Mouse (Mus musculus) hindbrain, embryonic 14.5 days (tissue): ENCODE data around the gene 2010109A12Rik. TPM values are rescaled to one million over a fixed set of nuclear protein-coding genes. Genes with fewer than 3 reads are reported as not detected.

Experiments
- ATAC-seq: fragments of 200-750 bp; cut with Nextera tagmentation; 2 replicates; pipeline ENCODE4 v1.8.0; 2017; ENCODE audit warnings: moderate number of reproducible peaks, mild to moderate bottlenecking, moderate TSS enrichment, moderate library complexity; ENCODE audit not compliant: low FRiP score
- DNase-seq: peaks from one replicate; pipeline ENCODE4 v3.0.0-alpha.2; 2015; ENCODE audit warnings: low spot score
- H3K27ac ChIP-seq: fragments of 300-500 bp; sonication (generic); 2 replicates; pipeline ENCODE4 v1.5.1; 2014; ENCODE audit warnings: mild to moderate bottlenecking, moderate library complexity
- H3K27me3 ChIP-seq: fragments of 300-500 bp; sonication (generic); 2 replicates; pipeline ENCODE4 v1.6.1; 2014; ENCODE audit warnings: mild to moderate bottlenecking, low read length, mixed read lengths; ENCODE audit not compliant: control insufficient read depth, insufficient read depth
- H3K36me3 ChIP-seq: fragments of 300-500 bp; sonication (generic); replicated peaks from 2 replicates; pipeline ENCODE4 v1.6.1; 2014; ENCODE audit not compliant: control insufficient read depth, insufficient read depth
- H3K4me1 ChIP-seq: fragments of 300-500 bp; sonication (generic); replicated peaks from 2 replicates; pipeline ENCODE4 v1.6.1; 2014; ENCODE audit warnings: antibody characterized with exemption, low read length, mixed read lengths; ENCODE audit not compliant: control insufficient read depth, insufficient read depth
- H3K4me2 ChIP-seq: fragments of 300-500 bp; sonication (generic); replicated peaks from 2 replicates; pipeline ENCODE4 v1.6.1; 2014; ENCODE audit warnings: mild to moderate bottlenecking, moderate library complexity
- H3K4me3 ChIP-seq: fragments of 300-500 bp; sonication (generic); replicated peaks from 2 replicates; pipeline ENCODE4 v1.5.1; 2014; ENCODE audit warnings: mild to moderate bottlenecking, low read length
- H3K9ac ChIP-seq: fragments of 300-500 bp; sonication (generic); 2 replicates; pipeline ENCODE4 v1.6.1; 2014
- H3K9me3 ChIP-seq: fragments of 300-500 bp; sonication (generic); 2 replicates; pipeline ENCODE4 v1.6.1; 2016; ENCODE audit warnings: low read length; ENCODE audit not compliant: control insufficient read depth
- WGBS: fragments of 180-500 bp; shearing (Covaris S2); extraction: QIAGEN DNeasy Blood & Tissue Kit; methylation state at CpG from one replicate; pipeline ENCODE4 v1.1.7; 2014; 5-methylcytosine and 5-hydroxymethylcytosine counted together
- polyA plus RNA-seq: library from polyadenylated mRNA; unstranded; fragments of >200 nt; fragmentation: Nextera tagmentation; extraction: Ambion mirVana; gene quantifications from 2 replicates; pipeline ENCODE4 v1.2.1, GENCODE M21; 2014

Gene 2010109A12Rik
- 0.94 and 1.2 TPM in 2 replicates for polyA plus RNA-seq

- H3K4me3 ChIP-seq: peak within 1 kb of the TSS; percentile 95
- H3K27me3 ChIP-seq: no peaks in the 10 kb centered on the region
- DNase-seq (peak; percentile 95), ATAC-seq (peak; percentile 96)
- H3K4me1 ChIP-seq: peaks cover 17% of the 10 kb centered on the region
- H3K9ac ChIP-seq: peak within 1 kb of the TSS; percentile 95
- WGBS: under 1% methylated on average over 79 of the region's 79 CpGs
- H3K9me3 ChIP-seq: no peaks in the 10 kb centered on the region
- H3K4me2 ChIP-seq: peak within 1 kb of the TSS; percentile 90
- H3K27ac ChIP-seq: peak within 1 kb of the TSS; percentile 86
- peaks cover 8% of the 10 kb centered on the region; the same call in 1 of the 2 replicates for H3K36me3 ChIP-seq
Observed at GRCm38 (mm10) chr5:93206109-93207005, at the start of gene 2010109A12Rik, which contains the start of gene Ccni. Gene 2010109A12Rik (plus strand): TSS chr5:93206518. Gene Ccni (minus strand): TSS chr5:93206495.

- no peak overlapping the region for H3K4me2 ChIP-seq
- H3K9me3 ChIP-seq: no peaks in the 10 kb centered on the region
- ATAC-seq: no peak
- no peak overlapping the region for H3K9ac ChIP-seq
- 80% methylated on average over 3 of the region's 3 CpGs for WGBS
- peaks cover 65% of the 10 kb centered on the region for H3K36me3 ChIP-seq
- H3K4me3 ChIP-seq: no peak overlapping the region
- DNase-seq: peak; percentile 76
- no peaks in the 10 kb centered on the region for H3K27me3 ChIP-seq
- H3K4me1 ChIP-seq: no peaks in the 10 kb centered on the region
- H3K27ac ChIP-seq: no peak overlapping the region
Observed at GRCm38 (mm10) chr5:93163541-93163940, 42.8 kb upstream of the 2010109A12Rik start.

- H3K9ac ChIP-seq: no peak overlapping the region
- no peak overlapping the region for H3K4me2 ChIP-seq
- ATAC-seq (no peak), DNase-seq (no peak)
- no peaks in the 10 kb centered on the region for H3K27me3 ChIP-seq
- H3K4me1 ChIP-seq: no peaks in the 10 kb centered on the region
- H3K9me3 ChIP-seq: no peaks in the 10 kb centered on the region
- 91% methylated on average over 11 of the region's 11 CpGs for WGBS
- peaks cover 65% of the 10 kb centered on the region for H3K36me3 ChIP-seq
- H3K27ac ChIP-seq: no peak overlapping the region
- no peak overlapping the region for H3K4me3 ChIP-seq
Observed at GRCm38 (mm10) chr5:93167919-93168516, 38.3 kb upstream of the 2010109A12Rik start.

GRCm38 (mm10) chr5:93168654-93169053 lies 37.7 kb upstream of the 2010109A12Rik start:
- Histone ChIP-seq H3K4me1 (no peaks in the 10 kb centered on the region), H3K27ac (no peak overlapping the region), H3K36me3 (peaks cover 70% of the 10 kb centered on the region), H3K27me3 (no peaks in the 10 kb centered on the region), H3K4me3 (no peak overlapping the region), H3K9ac (no peak overlapping the region), H3K4me2 (no peak overlapping the region), H3K9me3 (no peaks in the 10 kb centered on the region)
- ATAC-seq: no peak
- 96% methylated on average over 6 of the region's 6 CpGs for WGBS
- DNase-seq: no peak

GRCm38 (mm10) chr5:93171420-93171819 lies 34.9 kb upstream of the 2010109A12Rik start:
- no peak for DNase-seq
- H3K4me3 ChIP-seq: no peak overlapping the region
- no peaks in the 10 kb centered on the region for H3K4me1 ChIP-seq
- no peaks in the 10 kb centered on the region for H3K27me3 ChIP-seq
- H3K9ac ChIP-seq: no peak overlapping the region
- 96% methylated on average over 15 of the region's 15 CpGs for WGBS
- no peaks in the 10 kb centered on the region for H3K9me3 ChIP-seq
- peaks cover 65% of the 10 kb centered on the region for H3K36me3 ChIP-seq
- no peak overlapping the region for H3K27ac ChIP-seq
- H3K4me2 ChIP-seq: no peak overlapping the region
- ATAC-seq: no peak

- ATAC-seq (no peak), DNase-seq (no peak)
- Histone ChIP-seq H3K9me3 (no peaks in the 10 kb centered on the region), H3K27me3 (no peaks in the 10 kb centered on the region), H3K4me2 (no peak overlapping the region), H3K27ac (no peak overlapping the region), H3K4me1 (no peaks in the 10 kb centered on the region), H3K9ac (no peak overlapping the region), H3K4me3 (no peak overlapping the region), H3K36me3 (peaks cover 65% of the 10 kb centered on the region)
- 81% methylated on average over 6 of the region's 6 CpGs for WGBS
Observed at GRCm38 (mm10) chr5:93172536-93172935, 33.8 kb upstream of the 2010109A12Rik start.

- Histone ChIP-seq H3K4me1 (no peaks in the 10 kb centered on the region), H3K27me3 (no peaks in the 10 kb centered on the region), H3K36me3 (peaks cover 68% of the 10 kb centered on the region)
Observed at GRCm38 (mm10) chr5:93174675-93175074, 31.6 kb upstream of the 2010109A12Rik start.

GRCm38 (mm10) chr5:93178616-93179015 lies 27.7 kb upstream of the 2010109A12Rik start:
- WGBS: 92% methylated on average over 6 of the region's 6 CpGs
- peaks cover 70% of the 10 kb centered on the region for H3K36me3 ChIP-seq
- ATAC-seq: no peak

More at GRCm38 (mm10) chr5:93174675-93175074, 31.6 kb upstream of the 2010109A12Rik start:
- no peak overlapping the region for H3K9ac ChIP-seq
- ATAC-seq: no peak
- no peak for DNase-seq
- H3K27ac ChIP-seq: no peak overlapping the region
- H3K4me3 ChIP-seq: no peak overlapping the region
- WGBS: 89% methylated on average over 6 of the region's 6 CpGs
- no peaks in the 10 kb centered on the region for H3K9me3 ChIP-seq
- no peak overlapping the region for H3K4me2 ChIP-seq

GRCm38 (mm10) chr5:93180252-93180651 lies 26.1 kb upstream of the 2010109A12Rik start:
- 74% methylated on average over 2 of the region's 2 CpGs for WGBS
- no peaks in the 10 kb centered on the region for H3K4me1 ChIP-seq
- no peak for ATAC-seq

More at GRCm38 (mm10) chr5:93178616-93179015, 27.7 kb upstream of the 2010109A12Rik start:
- Histone ChIP-seq H3K9me3 (no peaks in the 10 kb centered on the region), H3K4me3 (no peak overlapping the region), H3K4me2 (no peak overlapping the region), H3K4me1 (no peaks in the 10 kb centered on the region), H3K27ac (no peak overlapping the region), H3K9ac (no peak overlapping the region), H3K27me3 (no peaks in the 10 kb centered on the region)
- DNase-seq: no peak

More at GRCm38 (mm10) chr5:93180252-93180651, 26.1 kb upstream of the 2010109A12Rik start:
- no peak overlapping the region for H3K4me2 ChIP-seq
- no peaks in the 10 kb centered on the region for H3K27me3 ChIP-seq
- peaks cover 84% of the 10 kb centered on the region for H3K36me3 ChIP-seq
- DNase-seq: peak; percentile 35
- no peak overlapping the region for H3K9ac ChIP-seq
- H3K27ac ChIP-seq: no peak overlapping the region
- H3K4me3 ChIP-seq: no peak overlapping the region
- H3K9me3 ChIP-seq: no peaks in the 10 kb centered on the region
